ENCODE assay signal across 18 mouse cellular contexts in genomic region chr6:28292810-28293209, GRCm38 (mm10).
"Had no signal": no experiment of that assay in that cellular context is flagged by ENCODE, and none has a peak within 500 bp of the region (broad histone marks: within the 10 kb centered on the region; RNA-seq: fewer than 3 reads in every experiment).

No protein-coding gene starts in this region.

- H3K27me3 ChIP-seq: lung, embryonic 15.5 days; megakaryocyte, embryonic 14.5 days; midbrain, embryonic 13.5 days had no signal

- H3K36me3 ChIP-seq: liver, embryonic 12.5 days; liver, embryonic 15.5 days; lung, embryonic 15.5 days; midbrain, embryonic 10.5 days; midbrain, embryonic 13.5 days had no signal

- H3K9me3 ChIP-seq: liver, embryonic 12.5 days; liver, embryonic 15.5 days; lung, embryonic 15.5 days; megakaryocyte, embryonic 14.5 days; midbrain, embryonic 10.5 days; midbrain, embryonic 13.5 days had no signal

- ATAC-seq: intestine, postnatal 0 days; liver, embryonic 12.5 days; midbrain, embryonic 13.5 days; midbrain, embryonic 16.5 days had no signal

- H3K4me1 ChIP-seq: liver, embryonic 12.5 days; liver, embryonic 15.5 days; lung, embryonic 15.5 days had no signal

- H3K27ac ChIP-seq: left cerebral cortex, adult 2 months; liver, embryonic 12.5 days; liver, embryonic 15.5 days; lung, embryonic 15.5 days; midbrain, embryonic 10.5 days; midbrain, embryonic 13.5 days; stomach, postnatal 0 days had no signal

- DNase-seq: kidney, adult 2 months; kidney, postnatal 10 days; kidney, postnatal 36 days; layer of hippocampus, postnatal 36 days; lung, adult 18-20 months; lung, postnatal 10 days; lung, postnatal 36 days had no signal

- H3K9ac ChIP-seq: liver, embryonic 12.5 days; liver, embryonic 15.5 days; lung, embryonic 15.5 days; midbrain, embryonic 13.5 days had no signal

- H3K4me3 ChIP-seq: left cerebral cortex, adult 2 months; liver, embryonic 12.5 days; liver, embryonic 15.5 days; lung, embryonic 15.5 days; megakaryocyte, embryonic 14.5 days; midbrain, embryonic 10.5 days; midbrain, embryonic 13.5 days; myocyte had no signal
